Mouse (Mus musculus) B cell, adult 67 days (primary cell): ENCODE measurements around the gene Hspb11. TPM values are rescaled to one million over a fixed set of nuclear protein-coding genes. Genes with fewer than 3 reads are reported as not detected.

Source experiments
- total RNA-seq, 2 experiments: library from RNA; stranded (reverse); gene quantifications; 4 replicates each; pipeline ENCODE4 v1.2.4; 2023

The Hspb11 gene
- total RNA-seq = 10 to 100 TPM; 14.5 to 17.9 TPM

GRCm38 (mm10) chr4:107253125-107254091, at the start of gene Hspb11, which contains the start of gene Lrrc42:
TSS of gene Hspb11 (plus strand) at chr4:107253593.
TSS of gene Lrrc42 (minus strand) at chr4:107253532.

GRCm38 (mm10) chr4:107208880-107209279, 44.5 kb upstream of the Hspb11 start, which contains the start of gene Ldlrad1:
TSS of gene Ldlrad1 (plus strand) at chr4:107209180.

GRCm38 (mm10) chr4:107306966-107307365, 53.6 kb downstream of the Hspb11 start, which contains the start of gene Dio1:
TSS of gene Dio1 (minus strand) at chr4:107307169.

GRCm38 (mm10) chr4:107313690-107314478, 60.5 kb downstream of the Hspb11 start, which contains the start of gene Yipf1:
TSS of gene Yipf1 (plus strand) at chr4:107314363.

Other genes with a start within 250 kb of the Hspb11 start
- 10 to 100 TPM; 75.0 to 79.6 TPM for gene Mrpl37, start 186.7 kb upstream of the Hspb11 start, total RNA-seq
- gene Cyb5rl, start 186.6 kb upstream of the Hspb11 start, total RNA-seq = 10 to 100 TPM in 1 of 2 experiments, 1 to 10 TPM in 1; 6.5 to 10.3 TPM
- gene Cdcp2, start 156.7 kb upstream of the Hspb11 start, total RNA-seq = under 1 TPM; 0.36 to 0.64 TPM
- gene Tmem59, start 75.2 kb upstream of the Hspb11 start, total RNA-seq = 100 to 1,000 TPM; 108 to 110 TPM
- 10 to 100 TPM; 39.3 to 45.4 TPM for gene Tceanc2, start 74.5 kb upstream of the Hspb11 start, total RNA-seq
- gene Ldlrad1, start 44.4 kb upstream of the Hspb11 start, total RNA-seq = under 1 TPM in 1 of 2 experiments, not detected in 1; 0.67 TPM
- gene Lrrc42, start 61 bp upstream of the Hspb11 start, total RNA-seq = 10 to 100 TPM; 23.8 to 25.9 TPM
- not detected for gene Dio1, start 53.6 kb downstream of the Hspb11 start, total RNA-seq
- gene Yipf1, start 60.8 kb downstream of the Hspb11 start, total RNA-seq = 10 to 100 TPM; 47.4 to 50.3 TPM
- 1 to 10 TPM; 8.6 to 9.8 TPM for gene Ndc1, start 114.2 kb downstream of the Hspb11 start, total RNA-seq
- gene Glis1, start 181.0 kb downstream of the Hspb11 start, total RNA-seq = under 1 TPM in 1 of 2 experiments, not detected in 1; 0.90 TPM